Mouse (Mus musculus): ENCODE results near the gene Tdg. TPM values are rescaled to one million over a fixed set of nuclear protein-coding genes. Genes with fewer than 3 reads are reported as not detected.
"Not testable (repeated sequence)": the region's sequence is repeated elsewhere in the genome, so short reads cannot be mapped to it uniquely, and the experiment has no call there.

Gene Tdg
- polyA plus RNA-seq (2016; fragmentation: Nextera tagmentation; extraction: Ambion mirVana), result 291 and 312 TPM in 2 replicates

DNA sequence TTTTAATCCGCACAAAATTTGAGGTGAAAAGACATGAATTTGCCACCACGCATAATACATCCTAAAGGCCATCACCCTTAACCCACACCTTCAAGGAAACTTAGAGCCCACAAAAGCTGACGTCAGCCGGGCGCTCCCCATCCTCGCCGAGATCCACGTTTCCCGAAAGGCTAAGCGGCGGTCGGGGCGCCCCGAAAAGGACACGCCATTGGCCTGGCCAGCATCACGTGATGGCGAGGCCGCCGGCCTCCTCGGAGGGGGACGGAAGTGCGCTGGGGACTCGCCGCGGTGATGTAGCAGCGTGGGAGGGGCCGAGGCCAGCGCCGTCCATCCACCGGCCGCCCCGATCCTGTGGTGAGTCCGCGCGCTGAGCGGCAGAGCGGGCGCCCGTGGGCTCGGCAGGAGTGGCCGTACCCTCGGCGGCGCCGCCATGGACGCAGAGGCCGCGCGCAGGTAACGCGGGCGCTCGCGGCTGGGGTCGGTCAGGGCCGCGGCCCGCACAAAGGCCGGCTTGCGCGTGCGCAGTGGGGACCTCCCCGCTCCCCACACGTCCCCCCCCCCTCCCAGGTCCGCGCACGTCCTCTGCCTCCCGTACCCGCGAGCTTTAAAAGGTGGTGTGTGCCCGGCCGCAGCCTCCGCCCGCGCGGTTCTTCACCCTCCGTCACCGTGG is at the start of gene Tdg:
TSS of gene Tdg (plus strand) at position 243 of the 670 bp plus-strand sequence.
- WGBS, result under 1% methylated on average over 78 of the region's 78 CpGs
- H3K27me3 ChIP-seq (ENCODE audit: poor library complexity, severe bottlenecking); H3K9me3 ChIP-seq: not testable (repeated sequence)
- Histone ChIP-seq H3K36me3 (replicated peaks) (peaks cover 38% of the 10 kb centered on the region), H3K4me1 (peaks cover 24% of the 10 kb centered on the region), H3K27ac (peak within 1 kb of the TSS; percentile 97), H3K4me3 (peak within 1 kb of the TSS; percentile 83)
- peak; percentile 92 for DNase-seq (ENCODE audit: extremely low spot score, low spot score)

DNA sequence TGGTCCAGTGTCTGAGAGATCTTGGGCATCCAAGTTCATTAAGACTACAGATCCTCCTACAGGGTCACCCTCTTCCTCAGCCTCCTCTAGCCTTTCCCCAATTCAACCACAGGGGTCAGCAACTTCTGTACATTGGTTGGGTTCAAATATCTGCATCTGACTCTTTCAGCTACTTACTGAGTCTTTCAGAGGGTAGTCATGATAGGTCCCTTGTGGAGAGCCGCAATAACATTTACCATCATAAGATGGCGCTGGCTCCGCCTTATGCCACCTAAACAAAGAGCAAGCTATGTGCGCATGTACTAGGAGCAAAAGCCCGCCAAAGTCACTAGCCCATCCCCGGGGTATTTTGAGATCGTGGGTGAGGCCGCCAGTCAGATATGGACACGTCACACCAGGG is 40.0 kb upstream of the Tdg start:
- DNase-seq (ENCODE audit: extremely low spot score, low spot score); H3K9me3 ChIP-seq: not testable (repeated sequence)
- WGBS, result 89% methylated on average over 9 of the region's 9 CpGs

DNA sequence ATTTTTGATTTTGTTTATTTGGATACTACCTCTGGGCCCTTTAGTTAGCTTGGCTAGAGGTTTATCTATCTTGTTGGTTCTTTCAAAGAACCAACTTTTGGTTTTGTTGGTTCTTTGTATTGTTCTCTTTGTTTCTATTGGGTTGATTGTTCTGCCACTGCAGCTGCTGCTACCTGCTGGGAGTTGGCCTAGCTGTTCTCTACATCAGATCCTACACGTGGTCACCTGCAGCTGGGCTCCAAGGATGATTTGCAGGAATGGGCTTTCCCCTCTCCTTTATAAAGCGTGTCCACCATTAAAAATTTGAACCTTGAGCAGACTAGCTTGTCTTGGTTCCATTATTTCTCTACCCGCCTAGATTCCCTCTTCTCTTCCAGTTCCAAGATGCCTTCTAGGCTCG is 35.2 kb upstream of the Tdg start:
- not testable (repeated sequence) for H3K27ac ChIP-seq; H3K27me3 ChIP-seq (ENCODE audit: poor library complexity, severe bottlenecking); H3K4me1 ChIP-seq; H3K4me3 ChIP-seq; H3K36me3 ChIP-seq (replicated peaks); H3K9me3 ChIP-seq; DNase-seq (ENCODE audit: extremely low spot score, low spot score)
- 68% methylated on average over 4 of the region's 4 CpGs for WGBS

More for the DNA sequence above, 40.0 kb upstream of the Tdg start:
- not testable (repeated sequence) for H3K4me1 ChIP-seq; H3K27ac ChIP-seq; H3K36me3 ChIP-seq (replicated peaks); H3K27me3 ChIP-seq (ENCODE audit: poor library complexity, severe bottlenecking); H3K4me3 ChIP-seq

DNA sequence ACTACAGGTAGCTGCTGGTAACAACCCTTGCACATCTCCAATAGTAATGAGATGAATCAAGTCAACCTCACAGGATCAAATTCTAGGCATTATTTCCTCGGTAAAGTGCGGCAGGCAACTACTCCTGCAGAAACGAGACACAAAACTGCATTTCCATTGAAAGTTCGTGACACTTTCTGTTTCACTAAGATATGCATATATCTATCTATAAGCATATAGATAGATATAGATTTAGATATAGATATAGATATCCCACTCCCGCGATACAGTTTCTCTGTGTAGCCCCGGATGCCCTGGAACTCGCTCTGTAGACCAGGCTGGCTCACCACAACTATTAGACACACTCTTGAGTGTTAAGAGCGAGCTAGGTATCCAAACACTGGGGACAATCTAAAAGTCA is 7.4 kb upstream of the Tdg start:
- H3K27me3 ChIP-seq (ENCODE audit: poor library complexity, severe bottlenecking), result no peaks in the 10 kb centered on the region
- no peak for DNase-seq (ENCODE audit: extremely low spot score, low spot score)
- peak overlapping the region; percentile 94 for H3K27ac ChIP-seq
- 35% methylated on average over 9 of the region's 9 CpGs for WGBS
- H3K9me3 ChIP-seq, result no peaks in the 10 kb centered on the region
- H3K4me3 ChIP-seq, result peak overlapping the region; percentile 76
- H3K4me1 ChIP-seq, result peaks cover 13% of the 10 kb centered on the region
- H3K36me3 ChIP-seq (replicated peaks), result peaks cover 26% of the 10 kb centered on the region

DNA sequence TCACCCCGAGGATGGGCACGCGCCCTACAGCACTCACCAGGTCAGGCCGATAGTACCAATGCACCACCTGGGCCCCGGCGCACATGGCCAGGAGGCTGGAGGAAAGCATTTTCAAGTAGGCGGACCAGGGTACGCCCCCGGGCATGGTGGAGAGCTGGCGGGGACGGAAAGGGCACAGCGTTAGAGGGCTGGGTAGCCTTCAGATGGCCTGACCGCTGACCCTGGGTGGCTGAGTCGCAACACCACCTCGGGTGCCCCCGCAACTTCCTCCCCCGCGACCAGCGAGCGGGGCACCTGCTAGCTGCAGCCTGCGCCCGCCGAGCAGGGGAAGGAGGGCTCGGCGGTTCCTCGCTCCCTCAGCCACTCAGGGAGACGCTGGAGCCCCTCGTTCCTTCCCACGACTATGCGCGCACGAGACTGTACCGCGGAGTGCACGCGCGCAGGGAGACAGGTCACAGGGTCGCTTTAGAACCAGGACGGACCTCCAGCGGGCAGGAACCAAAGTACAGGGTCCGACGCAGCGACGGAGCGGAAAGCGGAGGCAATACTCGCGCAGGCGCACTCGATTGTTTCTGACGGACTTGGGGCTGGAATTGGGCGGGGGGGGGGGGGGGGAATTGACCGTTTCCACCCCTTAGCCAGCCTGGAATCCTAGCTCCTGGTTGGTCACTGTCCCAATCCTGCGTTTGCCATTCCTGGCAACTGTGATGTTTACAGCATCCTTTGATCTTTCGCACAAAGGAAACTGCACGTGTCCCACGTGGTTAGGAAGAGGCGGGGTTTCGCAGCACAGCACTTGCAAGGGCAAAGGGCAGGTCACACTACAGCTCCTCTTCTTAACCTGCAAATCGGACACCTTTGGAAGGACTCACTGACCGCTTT is 6.7 kb upstream of the Tdg start, which contains the start of gene 1190007I07Rik:
TSS of gene 1190007I07Rik (minus strand) at position 558 of the 882 bp plus-strand sequence.
- peak; percentile 95 for DNase-seq (ENCODE audit: extremely low spot score, low spot score)
- H3K9me3 ChIP-seq, result no peaks in the 10 kb centered on the region
- peaks cover 21% of the 10 kb centered on the region for H3K36me3 ChIP-seq (replicated peaks)
- WGBS, result under 1% methylated on average over 61 of the region's 61 CpGs
- H3K27ac ChIP-seq, result peak within 1 kb of the TSS; percentile 94
- no peaks in the 10 kb centered on the region for H3K27me3 ChIP-seq (ENCODE audit: poor library complexity, severe bottlenecking)
- H3K4me3 ChIP-seq, result peak within 1 kb of the TSS; percentile 76
- H3K4me1 ChIP-seq, result peaks cover 13% of the 10 kb centered on the region

DNA sequence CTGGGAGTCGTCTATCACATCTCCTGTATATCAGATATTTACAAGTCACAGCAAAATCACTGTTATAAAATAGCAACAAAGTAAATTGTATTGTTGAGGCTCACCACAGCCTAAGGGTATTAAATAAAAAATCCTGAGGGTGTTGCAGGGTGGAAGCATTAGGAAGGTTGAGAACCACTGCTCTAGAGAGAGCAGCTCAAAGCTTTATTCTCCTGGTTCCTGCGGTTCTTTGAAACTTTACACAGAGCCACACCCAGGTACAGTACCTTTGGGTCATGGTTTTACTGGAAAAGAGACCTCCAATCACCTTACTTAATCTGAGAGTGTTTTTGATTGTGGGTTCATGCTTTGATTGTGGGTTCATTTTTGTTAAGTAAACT is 6.1 kb upstream of the Tdg start:
- DNase-seq (ENCODE audit: extremely low spot score, low spot score); H3K27me3 ChIP-seq (ENCODE audit: poor library complexity, severe bottlenecking); H3K9me3 ChIP-seq: not testable (repeated sequence)
- Histone ChIP-seq H3K4me3 (peak overlapping the region; percentile 76), H3K27ac (peak overlapping the region; percentile 94), H3K36me3 (replicated peaks) (peaks cover 15% of the 10 kb centered on the region), H3K4me1 (peaks cover 13% of the 10 kb centered on the region)
- WGBS, result 8% methylated on average over 2 of the region's 2 CpGs

DNA sequence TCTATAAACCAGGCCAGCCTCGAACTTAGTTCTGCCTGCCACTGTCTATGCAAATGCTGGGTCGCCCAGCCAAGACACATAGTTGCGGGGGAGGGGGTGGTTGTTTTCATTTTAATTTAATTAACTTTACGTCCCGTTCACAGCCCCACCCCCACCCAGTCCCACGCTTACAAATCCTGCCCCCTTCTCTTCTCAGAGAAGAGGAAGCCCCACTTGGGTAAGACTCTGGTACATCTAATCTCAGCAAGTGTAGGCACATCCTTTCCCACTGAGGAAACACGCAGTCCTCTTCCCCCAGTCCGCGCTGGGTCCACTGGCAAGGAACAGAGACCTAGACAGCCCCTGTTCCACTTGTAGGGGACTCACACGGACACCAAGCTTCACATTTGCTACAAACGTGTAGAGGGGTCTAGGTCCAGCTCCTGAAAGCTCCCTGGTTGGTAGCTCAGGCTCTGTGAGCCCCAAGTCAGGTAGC is 480 bp upstream of the Tdg start:
- Histone ChIP-seq H3K4me1 (peaks cover 24% of the 10 kb centered on the region), H3K27me3 (ENCODE audit: poor library complexity, severe bottlenecking) (no peaks in the 10 kb centered on the region), H3K4me3 (peak overlapping the region; percentile 83), H3K36me3 (replicated peaks) (peaks cover 32% of the 10 kb centered on the region), H3K27ac (peak overlapping the region; percentile 97), H3K9me3 (peaks cover 9% of the 10 kb centered on the region; the same call in 1 of the 2 replicates)
- no peak for DNase-seq (ENCODE audit: extremely low spot score, low spot score)
- WGBS, result 5% methylated on average over 11 of the region's 11 CpGs

DNA sequence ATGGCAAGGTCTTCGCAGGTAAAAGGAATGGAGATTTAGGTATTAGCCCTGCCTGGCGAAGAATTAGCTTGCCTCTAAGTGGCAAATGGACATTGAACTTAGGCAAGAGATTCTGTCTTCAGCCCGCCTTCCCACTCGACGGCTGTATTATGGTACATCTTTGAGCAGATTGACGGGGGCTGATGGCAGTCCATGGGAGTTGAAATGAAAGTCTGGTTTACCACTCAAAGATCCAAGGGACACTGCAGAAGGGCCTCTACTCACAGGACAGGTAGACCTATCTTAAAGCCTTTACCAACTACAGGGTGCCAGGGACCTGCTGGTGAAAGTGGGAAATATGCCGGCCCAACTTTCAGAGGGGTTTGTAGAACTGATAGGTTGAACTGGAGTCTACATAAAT is 869 bp downstream of the Tdg start:
- Histone ChIP-seq H3K27ac (peak overlapping the region; percentile 97), H3K4me3 (peak overlapping the region; percentile 83), H3K27me3 (ENCODE audit: poor library complexity, severe bottlenecking) (no peaks in the 10 kb centered on the region), H3K4me1 (peaks cover 24% of the 10 kb centered on the region), H3K36me3 (replicated peaks) (peaks cover 45% of the 10 kb centered on the region), H3K9me3 (peaks cover 9% of the 10 kb centered on the region; the same call in 1 of the 2 replicates)
- 25% methylated on average over 7 of the region's 7 CpGs for WGBS
- no peak for DNase-seq (ENCODE audit: extremely low spot score, low spot score)

DNA sequence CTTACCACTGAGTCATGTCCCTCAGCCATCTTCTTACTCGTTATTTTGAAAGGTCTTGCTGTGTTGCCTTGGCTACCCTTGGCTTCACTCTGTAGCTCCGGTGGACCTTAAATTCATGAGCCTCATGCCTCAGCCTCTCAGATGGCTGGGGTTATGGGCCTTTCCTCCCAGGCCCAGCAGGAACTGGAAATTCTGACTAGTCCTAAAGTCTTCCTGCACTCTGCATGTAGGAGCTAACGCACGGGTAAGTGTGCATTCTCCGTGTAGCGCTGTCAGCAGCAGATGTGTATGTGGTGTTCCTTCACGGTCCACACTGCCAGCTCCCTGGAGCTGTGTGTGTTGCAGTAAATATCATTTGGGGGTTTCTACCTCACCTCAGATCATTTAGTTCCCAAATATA is 1.5 kb downstream of the Tdg start:
- Histone ChIP-seq H3K4me1 (peaks cover 24% of the 10 kb centered on the region), H3K4me3 (peak overlapping the region; percentile 83), H3K27ac (no peak overlapping the region), H3K27me3 (ENCODE audit: poor library complexity, severe bottlenecking) (no peaks in the 10 kb centered on the region), H3K36me3 (replicated peaks) (peaks cover 52% of the 10 kb centered on the region), H3K9me3 (peaks cover 9% of the 10 kb centered on the region; the same call in 1 of the 2 replicates)
- 87% methylated on average over 7 of the region's 7 CpGs for WGBS
- DNase-seq (ENCODE audit: extremely low spot score, low spot score), result no peak

DNA sequence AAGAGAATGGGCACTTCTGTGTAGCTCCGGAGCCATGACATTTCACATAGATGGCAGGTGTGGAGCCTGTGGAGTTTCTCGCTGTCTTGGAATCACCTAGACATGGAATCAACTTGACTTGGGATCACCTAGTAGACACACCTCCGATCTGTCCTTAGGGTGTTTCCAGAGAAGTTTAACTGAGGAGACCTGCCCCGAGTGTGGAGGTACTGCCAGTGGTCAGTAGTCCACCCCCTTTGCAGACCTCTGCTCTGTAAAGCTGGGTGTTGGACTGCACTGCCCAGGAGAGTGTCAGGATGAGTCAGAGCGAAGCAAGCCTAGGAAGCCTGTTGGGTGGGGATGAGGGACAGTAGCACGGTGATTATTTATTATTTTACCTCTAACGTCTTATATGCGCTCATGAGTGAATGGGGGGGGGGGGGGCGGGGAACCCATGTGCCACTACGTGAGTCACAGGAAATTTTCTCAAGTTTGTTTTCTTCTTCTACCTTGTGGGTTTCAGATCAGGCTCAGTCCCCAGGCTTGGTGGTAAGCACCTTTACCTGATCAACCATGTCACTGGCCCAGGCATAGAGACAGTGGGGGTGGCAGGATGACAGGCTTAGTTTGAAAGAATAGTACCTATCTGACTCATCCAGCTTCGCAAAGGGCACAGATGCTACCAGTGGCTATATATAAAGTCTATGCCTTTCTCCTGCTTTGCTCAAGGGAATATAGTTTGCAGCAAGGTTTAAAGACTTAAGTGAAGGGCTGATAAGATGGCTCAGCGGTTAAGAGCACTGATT is 3.1 kb downstream of the Tdg start:
- Histone ChIP-seq H3K27me3 (ENCODE audit: poor library complexity, severe bottlenecking) (no peaks in the 10 kb centered on the region), H3K27ac (no peak overlapping the region), H3K4me1 (peaks cover 24% of the 10 kb centered on the region), H3K4me3 (no peak overlapping the region), H3K36me3 (replicated peaks) (peaks cover 67% of the 10 kb centered on the region), H3K9me3 (peaks cover 9% of the 10 kb centered on the region; the same call in 1 of the 2 replicates)
- no peak for DNase-seq (ENCODE audit: extremely low spot score, low spot score)
- WGBS, result 93% methylated on average over 12 of the region's 12 CpGs

DNA sequence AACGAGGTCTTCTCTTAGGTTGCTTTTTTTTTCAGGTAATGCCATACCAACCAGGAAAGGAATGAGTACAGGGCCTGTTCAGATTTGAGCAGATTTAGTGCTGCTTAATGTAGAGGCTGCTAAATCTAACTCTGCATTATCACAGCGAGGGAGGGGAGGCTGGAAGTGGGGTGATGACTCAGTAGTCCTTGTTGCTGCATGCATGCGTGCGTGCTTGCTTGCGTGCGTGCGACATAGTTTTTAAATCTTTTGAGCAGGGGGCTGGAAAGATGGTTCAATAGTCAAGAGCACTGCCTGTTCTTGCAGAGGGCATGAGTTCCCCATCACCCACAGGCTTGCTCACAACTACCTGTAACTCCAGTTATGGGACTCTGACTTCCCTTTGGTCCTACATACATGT is 4.7 kb downstream of the Tdg start:
- Histone ChIP-seq H3K4me3 (no peak overlapping the region), H3K36me3 (replicated peaks) (peaks cover 84% of the 10 kb centered on the region), H3K9me3 (peaks cover 9% of the 10 kb centered on the region; the same call in 1 of the 2 replicates), H3K4me1 (peaks cover 15% of the 10 kb centered on the region), H3K27ac (no peak overlapping the region), H3K27me3 (ENCODE audit: poor library complexity, severe bottlenecking) (no peaks in the 10 kb centered on the region)
- DNase-seq (ENCODE audit: extremely low spot score, low spot score), result no peak
- 98% methylated on average over 7 of the region's 7 CpGs for WGBS

DNA sequence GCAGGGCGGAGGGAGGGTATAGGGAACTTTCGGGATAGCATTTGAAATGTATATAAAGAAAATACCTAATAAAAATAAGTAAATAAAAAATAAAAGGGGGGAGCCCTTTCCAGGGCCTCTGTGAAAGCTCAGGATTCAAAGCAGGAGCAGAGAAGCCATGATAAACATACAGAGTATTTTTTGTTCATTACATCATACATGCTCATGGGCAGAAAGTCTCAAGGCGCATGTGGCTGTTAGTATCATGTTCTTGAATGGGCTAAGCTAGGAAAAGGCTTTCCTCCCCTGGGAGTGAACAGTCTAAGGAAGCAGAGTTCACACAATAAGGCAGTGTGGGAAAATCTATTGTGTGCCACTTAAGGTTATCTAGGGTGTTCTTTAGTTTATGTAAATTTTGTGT is 6.7 kb downstream of the Tdg start:
- H3K27ac ChIP-seq, result no peak overlapping the region
- H3K27me3 ChIP-seq (ENCODE audit: poor library complexity, severe bottlenecking), result no peaks in the 10 kb centered on the region
- DNase-seq (ENCODE audit: extremely low spot score, low spot score), result no peak
- 93% methylated on average over 3 of the region's 3 CpGs for WGBS
- H3K4me1 ChIP-seq, result peaks cover 5% of the 10 kb centered on the region
- H3K9me3 ChIP-seq, result peaks cover 9% of the 10 kb centered on the region; the same call in 1 of the 2 replicates
- H3K36me3 ChIP-seq (replicated peaks), result peaks cover 100% of the 10 kb centered on the region
- no peak overlapping the region for H3K4me3 ChIP-seq
